Mouse (Mus musculus) lung, adult 2 months (tissue): Measurements from ENCODE around the gene Gm49325. TPM values are rescaled to one million over a fixed set of nuclear protein-coding genes. Genes with fewer than 3 reads are reported as not detected.

Experiments used
- DNase-seq: peaks from one replicate; pipeline ENCODE4 v3.0.0; 2022
- H3K4me1 ChIP-seq: fragments of 200-500 bp; 2 replicates; pipeline ENCODE4 v1.6.1; 2011; ENCODE audit warnings: low read length; ENCODE audit not compliant: control insufficient read depth, insufficient read depth
- H3K4me3 ChIP-seq: fragments of 200-500 bp; replicated peaks from 2 replicates; pipeline ENCODE3; 2011; ENCODE audit warnings: low read depth, mild to moderate bottlenecking, control low read depth, low read length; ENCODE audit errors: extremely low read depth
- CTCF ChIP-seq: fragments of 200-500 bp; IDR thresholded peaks from 2 replicates; pipeline ENCODE4 v1.5.1; 2011; ENCODE audit warnings: mild to moderate bottlenecking, low read length, control low read depth; ENCODE audit not compliant: insufficient read depth
- POLR2A ChIP-seq: fragments of 200-500 bp; IDR thresholded peaks from 2 replicates; pipeline ENCODE4 v1.6.1; 2011; ENCODE audit warnings: low read depth, mild to moderate bottlenecking, control low read depth, low read length, borderline replicate concordance; ENCODE audit errors: extremely low read depth
- WGBS: fragments of 180-500 bp; shearing (Covaris S2); methylation state at CpG from one replicate; pipeline ENCODE4 v1.1.7; 2018; 5-methylcytosine and 5-hydroxymethylcytosine counted together
- polyA plus RNA-seq: library from polyadenylated mRNA; depleted of rRNA; stranded (reverse); fragments of >200 nt; gene quantifications from 2 replicates; pipeline ENCODE4 v1.2.3, GENCODE M21; 2012

Gm49325 gene
- polyA plus RNA-seq, 1 experiment: not detected

DNA sequence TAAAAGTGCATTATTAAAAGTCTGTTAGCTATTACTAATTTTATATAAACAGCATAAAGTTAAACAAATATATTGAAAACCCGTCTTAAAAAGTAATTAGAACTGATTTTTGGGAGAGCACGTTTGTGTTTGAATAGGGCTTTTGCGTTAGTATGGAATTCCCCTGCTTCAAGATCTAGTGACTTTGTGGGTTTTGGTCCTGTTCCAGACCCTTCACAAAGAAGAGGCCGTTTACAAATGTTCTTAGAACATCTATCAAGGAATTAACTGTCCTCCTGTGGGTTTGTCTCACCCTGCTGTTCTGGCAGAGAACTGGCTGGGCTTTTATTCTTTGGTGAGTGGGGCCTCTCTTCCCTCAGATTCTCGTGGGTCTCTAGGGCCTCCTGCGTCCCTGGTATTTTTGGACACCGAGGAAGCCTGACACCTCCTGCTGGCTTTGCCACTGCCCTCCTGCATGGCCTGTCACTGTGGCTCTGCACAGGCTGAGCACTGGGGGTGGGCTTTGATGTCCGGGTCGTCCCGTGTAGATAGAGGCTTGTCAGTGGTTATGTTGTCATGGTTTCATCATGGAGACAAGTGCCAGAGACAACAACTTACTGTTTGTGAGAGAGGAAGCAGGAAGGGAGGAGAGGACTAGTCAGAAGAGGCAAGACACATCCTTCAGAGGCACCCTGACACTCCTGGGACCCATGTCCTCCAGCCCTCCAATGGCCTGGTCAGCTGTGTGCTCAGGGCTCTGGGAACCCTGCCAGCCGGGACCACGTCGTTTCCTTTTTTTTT is 28.6 kb downstream of the Gm49325 start:
- peaks cover 19% of the 10 kb centered on the region for H3K4me1 ChIP-seq
- TF ChIP-seq CTCF: no peak
- TF ChIP-seq POLR2A: no peak
- 11% methylated on average over 13 of the region's 13 CpGs for WGBS
- DNase-seq: no peak
- no peak overlapping the region for H3K4me3 ChIP-seq

DNA sequence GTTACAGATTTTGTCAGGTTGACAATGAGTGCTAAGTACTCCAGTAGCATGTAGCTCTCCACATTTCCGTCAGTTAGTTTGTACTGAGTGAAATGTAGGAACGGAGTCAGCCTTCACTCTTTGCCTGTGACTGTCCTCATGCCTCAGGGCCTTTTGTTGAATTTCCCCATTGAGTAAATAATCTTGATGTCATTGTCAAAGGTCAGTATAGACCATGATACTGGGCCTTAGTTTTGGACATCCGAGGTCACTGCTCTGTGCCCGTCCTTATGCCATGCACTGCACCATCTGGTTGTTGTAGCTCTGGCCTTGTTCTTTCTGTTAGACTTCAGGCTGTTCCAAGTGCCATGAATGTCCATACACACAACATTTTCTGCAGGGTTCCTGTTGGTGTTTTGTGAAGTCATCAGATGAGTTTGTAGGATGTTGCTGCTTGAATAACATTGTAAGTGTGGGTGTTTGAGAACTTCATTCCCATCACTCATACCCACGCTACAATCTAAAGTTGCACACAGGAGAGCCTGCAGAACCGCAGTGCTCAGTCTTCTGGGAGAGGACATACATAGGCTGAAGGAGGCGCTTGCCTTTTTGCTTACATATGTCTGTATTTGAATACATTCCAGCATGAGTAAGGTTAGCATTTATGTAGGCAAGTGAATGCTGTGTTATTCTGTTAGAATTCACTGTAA is 30.4 kb downstream of the Gm49325 start:
- 83% methylated on average over 7 of the region's 7 CpGs for WGBS
- Histone ChIP-seq H3K4me3 (no peak overlapping the region), H3K4me1 (peaks cover 19% of the 10 kb centered on the region)
- DNase-seq: no peak
- TF ChIP-seq POLR2A (no peak), CTCF (no peak)

DNA sequence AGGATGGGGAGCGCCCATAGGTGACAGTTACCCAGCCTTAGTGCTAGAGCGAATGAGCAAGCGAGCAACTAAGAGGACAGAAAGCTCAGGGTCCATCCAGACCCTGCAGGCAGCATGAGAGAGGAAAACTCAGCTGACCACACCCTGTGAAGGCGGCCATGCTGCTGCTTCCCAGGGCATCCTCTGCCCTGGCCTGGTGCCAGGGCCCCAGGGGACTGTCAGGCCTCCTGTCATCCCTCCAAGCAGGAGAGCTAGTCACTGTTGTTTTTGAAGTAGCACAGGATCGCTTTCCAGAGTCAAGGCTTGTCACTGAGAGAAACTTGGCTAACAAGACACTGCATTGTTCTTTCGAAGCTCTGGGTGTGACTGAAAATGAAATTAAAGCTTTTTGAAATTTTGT is 33.0 kb downstream of the Gm49325 start:
- peaks cover 18% of the 10 kb centered on the region for H3K4me1 ChIP-seq
- H3K4me3 ChIP-seq: no peak overlapping the region
- 62% methylated on average over 6 of the region's 6 CpGs for WGBS
- TF ChIP-seq POLR2A: no peak
- TF ChIP-seq CTCF: no peak
- no peak for DNase-seq

DNA sequence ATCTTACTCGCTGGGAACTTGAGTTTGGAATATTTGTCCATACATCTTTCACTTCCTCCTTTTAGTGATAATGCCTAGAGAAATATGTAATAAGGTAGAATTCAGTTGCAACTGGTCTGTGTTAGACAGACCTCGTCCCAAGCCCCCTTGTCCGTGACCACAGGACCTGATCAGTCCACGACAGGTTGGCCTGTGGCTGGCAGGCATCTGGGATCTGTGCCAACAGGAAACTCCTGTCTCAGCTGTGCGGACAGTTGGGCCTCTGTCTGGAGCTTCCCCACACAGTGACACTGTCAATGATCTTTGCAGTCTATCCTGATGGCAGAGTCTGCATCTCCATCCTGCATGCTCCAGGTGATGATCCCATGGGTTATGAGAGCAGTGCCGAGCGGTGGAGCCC is 37.2 kb downstream of the Gm49325 start:
- no peak for DNase-seq
- no peak overlapping the region for H3K4me3 ChIP-seq
- peaks cover 6% of the 10 kb centered on the region for H3K4me1 ChIP-seq
- no peak for TF ChIP-seq POLR2A
- no peak for TF ChIP-seq CTCF
- 50% methylated on average over 7 of the region's 7 CpGs for WGBS

DNA sequence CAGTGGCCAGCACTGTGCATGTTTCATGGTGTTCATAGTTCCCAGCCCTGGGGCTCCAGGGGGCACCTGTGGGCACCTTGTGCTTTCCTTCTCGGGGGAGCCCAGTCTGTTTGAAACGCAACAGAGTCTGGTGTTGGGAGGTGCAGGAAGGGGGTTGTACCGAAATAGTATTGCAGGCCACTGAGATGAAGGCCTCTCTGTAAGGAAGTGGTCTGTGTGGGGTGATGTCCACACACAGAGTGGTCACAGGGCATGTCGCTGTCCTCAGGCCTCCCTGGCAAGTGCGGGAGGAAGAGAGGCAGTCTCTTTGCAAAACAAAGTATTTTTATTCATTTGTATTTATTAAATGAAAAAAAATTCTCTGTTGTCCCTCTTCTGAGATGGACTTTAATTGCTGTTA is 39.6 kb downstream of the Gm49325 start:
- TF ChIP-seq POLR2A (no peak), CTCF (no peak)
- Histone ChIP-seq H3K4me1 (no peaks in the 10 kb centered on the region), H3K4me3 (no peak overlapping the region)
- DNase-seq: no peak
- WGBS: 79% methylated on average over 5 of the region's 5 CpGs

DNA sequence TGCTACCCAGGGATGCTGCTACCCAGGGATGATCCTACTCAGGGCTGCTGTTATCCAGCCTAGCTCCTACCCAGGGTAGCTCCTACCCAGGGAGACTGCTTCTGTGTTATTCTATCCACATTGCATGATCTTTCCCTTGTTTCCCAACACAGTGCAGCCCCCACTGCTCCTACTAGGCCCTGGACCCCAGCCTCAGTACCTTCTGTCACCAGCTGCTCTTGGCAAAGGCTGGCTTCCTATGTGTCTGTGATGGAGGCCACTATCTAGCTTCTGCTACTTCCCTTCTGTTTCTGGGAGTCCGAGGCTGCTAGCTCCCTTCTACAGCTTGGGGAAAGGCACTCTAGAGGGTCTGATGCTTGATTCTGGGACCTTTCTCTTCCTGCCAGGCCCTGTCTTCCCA is 41.5 kb downstream of the Gm49325 start:
- TF ChIP-seq CTCF: no peak
- no peak for TF ChIP-seq POLR2A
- no peak for DNase-seq
- no peak overlapping the region for H3K4me3 ChIP-seq
- 62% methylated on average over 1 of the region's 1 CpGs for WGBS
- H3K4me1 ChIP-seq: no peaks in the 10 kb centered on the region

DNA sequence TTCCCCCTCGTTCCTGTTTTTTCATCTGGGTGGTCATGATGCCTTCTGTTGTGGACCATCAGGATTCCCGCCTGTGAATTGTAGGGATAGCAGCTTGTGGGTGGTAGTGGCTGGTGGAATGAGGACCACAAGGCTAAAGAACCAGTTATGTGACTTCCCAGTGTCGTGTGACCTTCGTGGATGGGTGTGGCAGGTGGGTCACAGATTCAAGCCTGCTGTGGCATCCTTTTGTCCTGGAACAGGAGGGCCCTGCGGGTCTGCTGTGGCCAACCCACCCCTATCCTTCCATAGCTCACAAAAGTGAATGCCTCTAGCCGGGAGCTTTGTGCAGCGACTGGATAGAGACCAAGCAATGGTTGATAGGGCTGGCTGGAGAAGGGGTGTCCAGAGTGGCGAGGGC is 41.9 kb downstream of the Gm49325 start:
- 81% methylated on average over 8 of the region's 8 CpGs for WGBS
- DNase-seq: no peak
- H3K4me1 ChIP-seq: no peaks in the 10 kb centered on the region
- TF ChIP-seq CTCF (no peak), POLR2A (no peak)
- no peak overlapping the region for H3K4me3 ChIP-seq

DNA sequence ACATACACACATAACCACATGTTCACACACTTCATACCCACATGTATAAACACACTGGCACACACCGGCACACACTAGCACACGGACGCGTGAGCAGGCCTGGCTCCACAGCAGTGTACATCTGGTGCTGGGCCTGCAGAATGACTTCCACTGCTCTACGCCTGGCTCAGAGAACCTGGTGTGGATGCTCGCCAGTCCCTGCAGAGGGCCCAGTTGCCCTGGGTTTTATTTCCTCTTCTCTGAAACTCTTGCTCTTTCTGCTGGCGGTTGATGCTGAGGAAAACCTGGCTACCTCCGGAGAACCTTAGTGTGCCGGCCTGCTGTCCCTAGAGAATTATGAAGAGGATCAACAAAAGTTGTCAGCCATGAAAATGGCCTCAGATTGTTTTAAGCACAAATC is 46.0 kb downstream of the Gm49325 start:
- TF ChIP-seq POLR2A: no peak
- no peak for TF ChIP-seq CTCF
- no peak for DNase-seq
- Histone ChIP-seq H3K4me1 (no peaks in the 10 kb centered on the region), H3K4me3 (no peak overlapping the region)
- 82% methylated on average over 9 of the region's 9 CpGs for WGBS

DNA sequence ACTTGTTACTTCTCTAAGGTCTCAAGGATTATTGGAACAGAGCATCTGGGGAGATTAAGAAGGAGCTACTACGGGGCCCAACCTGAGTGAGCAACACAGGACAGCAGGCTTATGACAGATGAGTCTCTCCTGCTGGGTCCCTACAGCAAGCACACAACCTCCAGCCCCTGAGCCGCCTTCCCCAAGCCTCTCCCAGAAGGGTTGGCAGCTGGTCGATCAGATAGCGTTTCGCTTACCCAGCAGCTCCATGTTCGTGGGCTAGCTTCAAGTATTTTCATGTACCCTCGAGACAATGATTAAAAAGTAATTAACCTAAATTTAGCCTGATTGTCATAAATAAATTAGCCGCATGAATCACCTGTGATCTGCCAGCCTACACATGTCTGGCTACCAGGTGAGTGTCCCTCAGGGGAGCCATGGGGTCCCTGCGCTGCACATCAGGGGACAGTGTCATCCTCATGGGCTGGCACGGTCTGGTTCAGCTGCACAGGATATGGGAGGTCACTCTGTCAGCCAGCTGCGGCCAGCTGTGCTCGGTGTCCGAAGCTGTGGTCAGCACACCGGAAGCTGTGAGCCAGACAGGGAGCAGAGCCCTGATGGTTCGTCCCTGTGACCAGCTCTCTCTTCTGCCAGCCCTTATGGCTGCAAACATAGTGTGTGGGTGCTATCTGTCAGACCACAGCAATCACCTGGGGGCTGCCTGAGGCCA is 52.4 kb downstream of the Gm49325 start:
- no peak for TF ChIP-seq CTCF
- TF ChIP-seq POLR2A: no peak
- no peak for DNase-seq
- H3K4me1 ChIP-seq: no peaks in the 10 kb centered on the region
- WGBS: 52% methylated on average over 15 of the region's 15 CpGs
- H3K4me3 ChIP-seq: no peak overlapping the region
